ENCODE assay signal across 8 mouse cellular contexts in genomic region chr2:103568161-103568560, GRCm38 (mm10). TPM values are rescaled to one million over a fixed set of nuclear protein-coding genes. Genes with fewer than 3 reads are reported as not detected.
DNase-seq lines count a peak whose midpoint lies in the region; ATAC-seq and TF ChIP-seq lines count a peak whose summit lies in the region.

No protein-coding gene starts in this region.

- H3K36me3 ChIP-seq in embryonic facial prominence, embryonic 15.5 days, result no peaks in the 10 kb centered on the region
- no peaks in the 10 kb centered on the region for H3K36me3 ChIP-seq in hindbrain, embryonic 16.5 days (ENCODE audit: control insufficient read depth, insufficient read depth, low read length)

- 12% methylated on average over 7 of the region's 7 CpGs for WGBS in embryonic facial prominence, embryonic 15.5 days
- 11% methylated on average over 7 of the region's 7 CpGs for WGBS in hindbrain, embryonic 16.5 days

- ATAC-seq in embryonic facial prominence, embryonic 15.5 days (ENCODE audit: insufficient number of reproducible peaks, low FRiP score, low TSS enrichment, low read depth), result no peak
- no peak for ATAC-seq in hindbrain, embryonic 16.5 days
- ATAC-seq in activated CD4-positive, CD25-positive, alpha-beta regulatory T cell, adult 4 months, result no peak

- H3K4me3 ChIP-seq in layer of hippocampus, adult 2 months, result peak overlapping the region; percentile 68
- H3K4me3 ChIP-seq in embryonic facial prominence, embryonic 15.5 days (replicated peaks), result peak overlapping the region; percentile 79
- peak overlapping the region; percentile 75 for H3K4me3 ChIP-seq in hindbrain, embryonic 16.5 days (ENCODE audit: low read length)

- H3K4me1 ChIP-seq in embryonic facial prominence, embryonic 15.5 days, result peaks cover 50% of the 10 kb centered on the region
- H3K4me1 ChIP-seq in hindbrain, embryonic 16.5 days (ENCODE audit: control insufficient read depth, insufficient read depth, low read depth, low read length), result peaks cover 31% of the 10 kb centered on the region

- no peaks in the 10 kb centered on the region for H3K9me3 ChIP-seq in embryonic facial prominence, embryonic 15.5 days (replicated peaks)
- no peaks in the 10 kb centered on the region for H3K9me3 ChIP-seq in hindbrain, embryonic 16.5 days (ENCODE audit: control insufficient read depth, low read length)

- no peak overlapping the region for H3K27ac ChIP-seq in layer of hippocampus, adult 2 months
- no peak overlapping the region for H3K27ac ChIP-seq in embryonic facial prominence, embryonic 15.5 days (replicated peaks)
- no peak overlapping the region for H3K27ac ChIP-seq in hindbrain, embryonic 16.5 days (ENCODE audit: low read depth, low read length)

- intact Hi-C loops in gastrocnemius, postnatal 36 days (cut with DNase I), result loop anchor here (5.0 to 10.0 kb wide), 2 partner anchors 44 to 407 kb away; no protein-coding TSS in a partner anchor

- H3K4me2 ChIP-seq in embryonic facial prominence, embryonic 15.5 days (replicated peaks), result peak overlapping the region; percentile 96
- H3K4me2 ChIP-seq in hindbrain, embryonic 16.5 days (ENCODE audit: low read length), result peak overlapping the region; percentile 99

- DNase-seq in layer of hippocampus, adult 2 months (ENCODE audit: low spot score in 2 of 2), result no peak
- DNase-seq in layer of hippocampus, adult 18-20 months (ENCODE audit: low spot score in 2 of 2), result no peak
- DNase-seq in neural tube, embryonic 10.5 days (ENCODE audit: extremely low spot score, low spot score), result peak; percentile 39
- DNase-seq in gastrocnemius, postnatal 36 days, result no peak
- DNase-seq in lung, postnatal 10 days, result no peak

- 0 out of 2 replicates have a peak overlapping the region, but pooled peaks have one; percentile 56 for H3K9ac ChIP-seq in embryonic facial prominence, embryonic 15.5 days
- peak overlapping the region; percentile 20 for H3K9ac ChIP-seq in hindbrain, embryonic 16.5 days (ENCODE audit: low read depth, low read length)

- no peak for TF ChIP-seq CTCF in layer of hippocampus, adult 2 months (conservative IDR thresholded peaks at IDR 0.05)

- no peaks in the 10 kb centered on the region for H3K27me3 ChIP-seq in embryonic facial prominence, embryonic 15.5 days
- no peaks in the 10 kb centered on the region for H3K27me3 ChIP-seq in hindbrain, embryonic 16.5 days (replicated peaks; ENCODE audit: control insufficient read depth, insufficient read depth, low read length)

RNA-seq across cellular contexts. Expression of gene Abtb2, which starts 2.1 kb away (rescaled TPM):
- 10 to 100 TPM in 1 of 2 experiments, 1 to 10 TPM in 1; 9.5 to 10.3 TPM for total RNA-seq in layer of hippocampus, adult 2 months (2021)
- 1 to 10 TPM; 7.8 to 8.0 TPM for total RNA-seq in layer of hippocampus, adult 18-20 months (2021)
- 13.8 and 16.5 TPM in 2 replicates for polyA plus RNA-seq in embryonic facial prominence, embryonic 15.5 days (2015; fragmentation: Nextera tagmentation; extraction: Ambion mirVana)
- polyA plus RNA-seq in hindbrain, embryonic 16.5 days (2015; fragmentation: Nextera tagmentation; extraction: Ambion mirVana), result 10.0 and 13.0 TPM in 2 replicates
- 10 to 100 TPM in 1 of 2 experiments, 1 to 10 TPM in 1; 9.0 to 10.9 TPM for polyA plus RNA-seq in activated CD4-positive, CD25-positive, alpha-beta regulatory T cell, adult 4 months (2017; shearing (Covaris generic))
- 1 to 10 TPM; 6.3 to 6.7 TPM for total RNA-seq in gastrocnemius, postnatal 36 days (2021)
